Mouse (Mus musculus) embryonic facial prominence, embryonic 11.5 days (tissue): ENCODE data around the gene Mfsd12. TPM values are rescaled to one million over a fixed set of nuclear protein-coding genes. Genes with fewer than 3 reads are reported as not detected.

Source experiments
- ATAC-seq: fragments of 200-750 bp; cut with Nextera tagmentation; replicated peaks from 2 replicates; pipeline ENCODE4 v1.8.0; 2017; ENCODE audit warnings: low read depth; ENCODE audit not compliant: insufficient number of reproducible peaks, low FRiP score, low TSS enrichment
- DNase-seq: peaks from one replicate; pipeline ENCODE4 v3.0.0-alpha.2; 2015; ENCODE audit warnings: low spot score
- H3K27ac ChIP-seq: fragments of 300-500 bp; sonication (generic); replicated peaks from 2 replicates; pipeline ENCODE4 v1.5.1; 2014; ENCODE audit warnings: mild to moderate bottlenecking, low read depth, low read length, control low read depth
- H3K27me3 ChIP-seq: fragments of 300-500 bp; sonication (generic); 2 replicates; pipeline ENCODE4 v1.6.1; 2014; ENCODE audit warnings: mild to moderate bottlenecking, low read length, moderate library complexity, mixed read lengths; ENCODE audit not compliant: control insufficient read depth, insufficient read depth
- H3K36me3 ChIP-seq: fragments of 300-500 bp; sonication (generic); replicated peaks from 2 replicates; pipeline ENCODE4 v1.6.1; 2014; ENCODE audit warnings: low read depth, mild to moderate bottlenecking, low read length, moderate library complexity, mixed read lengths; ENCODE audit not compliant: control insufficient read depth, insufficient read depth
- H3K4me1 ChIP-seq: fragments of 300-500 bp; sonication (generic); 2 replicates; pipeline ENCODE4 v1.6.1; 2014; ENCODE audit warnings: low read length, mixed read lengths; ENCODE audit not compliant: control insufficient read depth, insufficient read depth
- H3K4me2 ChIP-seq: fragments of 300-500 bp; sonication (generic); 2 replicates; pipeline ENCODE4 v1.6.1; 2014; ENCODE audit warnings: low read depth, mild to moderate bottlenecking, control low read depth, low read length, moderate library complexity
- H3K4me3 ChIP-seq: fragments of 300-500 bp; sonication (generic); 2 replicates; pipeline ENCODE4 v1.5.1; 2014; ENCODE audit warnings: low read depth, low read length, control low read depth
- H3K9ac ChIP-seq: fragments of 300-500 bp; sonication (generic); replicated peaks from 2 replicates; pipeline ENCODE4 v1.6.1; 2014; ENCODE audit warnings: mild to moderate bottlenecking, control low read depth, low read length
- H3K9me3 ChIP-seq: fragments of 300-500 bp; sonication (generic); replicated peaks from 2 replicates; pipeline ENCODE4 v1.6.1; 2016; ENCODE audit warnings: mild to moderate bottlenecking, low read length, inconsistent platforms, mixed read lengths; ENCODE audit not compliant: control insufficient read depth
- WGBS: fragments of 180-500 bp; shearing (Covaris S2); extraction: QIAGEN DNeasy Blood & Tissue Kit; methylation state at CpG from one replicate; pipeline ENCODE4 v1.1.7; 2014; 5-methylcytosine and 5-hydroxymethylcytosine counted together
- polyA plus RNA-seq: library from polyadenylated mRNA; unstranded; fragments of >200 nt; fragmentation: Nextera tagmentation; extraction: Ambion mirVana; gene quantifications from 2 replicates; pipeline ENCODE4 v1.2.1, GENCODE M21; 2014

Mfsd12 gene
- polyA plus RNA-seq, 1 experiment from 2014 or later, result 4.0 TPM

- Histone ChIP-seq H3K4me1 (peaks cover 6% of the 10 kb centered on the region), H3K4me2 (no peak overlapping the region), H3K4me3 (peak overlapping the region; percentile 96; the same call in 1 of the 2 replicates), H3K27me3 (no peaks in the 10 kb centered on the region), H3K27ac (no peak overlapping the region), H3K9me3 (no peaks in the 10 kb centered on the region), H3K36me3 (peaks cover 7% of the 10 kb centered on the region), H3K9ac (no peak overlapping the region; the same call in 1 of the 2 replicates)
- ATAC-seq, result no peak
- DNase-seq, result no peak
- WGBS, result 93% methylated on average over 13 of the region's 13 CpGs
Observed at GRCm38 (mm10) chr10:81318589-81319329, 38.5 kb upstream of the Mfsd12 start.

DNA sequence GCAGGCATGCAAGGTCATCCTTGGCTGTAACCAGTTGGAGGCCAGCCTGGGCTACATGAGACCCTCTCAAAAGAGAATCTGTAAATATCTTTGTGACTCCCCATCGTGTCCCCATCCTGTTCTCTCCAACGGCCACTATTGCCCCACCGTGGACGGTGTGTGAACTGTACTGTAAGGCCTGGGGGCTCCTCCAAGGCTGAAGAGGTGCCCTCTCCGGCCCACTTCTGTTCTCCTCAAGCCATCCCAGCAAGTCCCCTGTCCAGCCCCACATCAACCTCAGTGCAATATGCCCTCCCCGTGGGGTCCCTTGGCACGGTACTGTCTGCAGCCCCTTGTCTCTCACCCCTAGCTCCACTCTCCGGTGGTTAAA lies 38.0 kb upstream of the Mfsd12 start:
- Histone ChIP-seq H3K27ac (peak overlapping the region; percentile 54; the same call in 1 of the 2 replicates), H3K4me3 (peak overlapping the region; percentile 96), H3K9ac (peak overlapping the region; percentile 59), H3K4me2 (peak overlapping the region; percentile 53), H3K4me1 (peaks cover 6% of the 10 kb centered on the region), H3K36me3 (peaks cover 9% of the 10 kb centered on the region), H3K27me3 (no peaks in the 10 kb centered on the region), H3K9me3 (no peaks in the 10 kb centered on the region)
- 31% methylated on average over 8 of the region's 8 CpGs for whole genome bisulfite sequencing
- ATAC-seq (no peak), DNase-seq (no peak)

DNA sequence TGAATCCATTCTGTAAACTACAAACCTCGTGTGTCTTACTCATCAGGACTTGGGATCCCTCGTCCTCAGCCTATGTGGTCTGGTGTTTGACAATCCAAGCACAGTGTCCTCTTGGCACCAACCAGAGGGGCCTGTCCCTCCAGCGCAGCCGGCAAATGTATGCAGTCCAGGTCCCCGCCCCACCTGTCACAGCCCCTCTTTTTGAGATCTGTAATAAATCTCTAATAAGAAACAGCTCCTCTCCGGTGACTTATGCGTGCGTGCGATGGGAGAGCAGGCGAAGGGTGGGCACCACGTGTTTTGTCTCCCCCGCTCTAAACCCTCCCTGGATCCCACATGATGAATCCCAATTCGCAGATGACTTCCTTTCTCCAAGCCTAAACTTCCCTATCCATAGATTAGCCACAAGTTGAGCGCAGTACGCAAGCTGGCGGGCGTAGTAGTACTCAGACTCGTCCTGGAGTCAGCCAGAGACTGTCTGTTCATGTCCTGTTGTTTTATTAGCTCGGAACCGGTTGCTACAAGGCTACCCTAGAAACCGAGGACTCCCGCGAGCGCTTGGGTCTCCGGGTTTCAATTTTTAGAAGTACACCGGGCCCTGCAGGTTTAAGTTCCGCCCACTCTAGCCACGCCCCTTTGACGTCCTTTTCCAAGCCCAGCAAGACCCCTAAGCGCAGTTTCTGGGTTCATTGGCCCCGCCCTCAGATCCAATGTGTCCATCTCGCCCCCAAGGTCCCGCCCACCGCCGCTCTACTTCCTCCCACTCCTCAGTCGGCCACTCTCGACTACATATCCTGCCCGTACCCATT lies 37.3 kb upstream of the Mfsd12 start:
- Histone ChIP-seq H3K27me3 (no peaks in the 10 kb centered on the region), H3K27ac (peak overlapping the region; percentile 68; the same call in 1 of the 2 replicates), H3K4me2 (peak overlapping the region; percentile 53), H3K9me3 (no peaks in the 10 kb centered on the region), H3K36me3 (peaks cover 10% of the 10 kb centered on the region), H3K9ac (peak overlapping the region; percentile 59), H3K4me1 (peaks cover 6% of the 10 kb centered on the region), H3K4me3 (peak overlapping the region; percentile 96)
- DNase-seq (peak; percentile 99), ATAC-seq (peak; percentile 5; the same call in 1 of the 2 replicates)
- WGBS, result 2% methylated on average over 38 of the region's 38 CpGs

- H3K9me3 ChIP-seq, result no peaks in the 10 kb centered on the region
- peaks cover 15% of the 10 kb centered on the region for H3K36me3 ChIP-seq
- peak within 1 kb of the TSS; percentile 96 for H3K4me3 ChIP-seq
- ATAC-seq, result peak; percentile 87
- no peaks in the 10 kb centered on the region for H3K27me3 ChIP-seq
- H3K4me2 ChIP-seq, result peak within 1 kb of the TSS; percentile 81
- H3K9ac ChIP-seq, result peak within 1 kb of the TSS; percentile 85
- H3K4me1 ChIP-seq, result peaks cover 6% of the 10 kb centered on the region
- peak; percentile 100 for DNase-seq
- H3K27ac ChIP-seq, result peak within 1 kb of the TSS; percentile 68
- WGBS, result under 1% methylated on average over 68 of the region's 68 CpGs
Observed at GRCm38 (mm10) chr10:81320550-81321347, 36.5 kb upstream of the Mfsd12 start, which contains the start of gene Cactin. TSS of gene Cactin (plus strand) at chr10:81321103.

DNA sequence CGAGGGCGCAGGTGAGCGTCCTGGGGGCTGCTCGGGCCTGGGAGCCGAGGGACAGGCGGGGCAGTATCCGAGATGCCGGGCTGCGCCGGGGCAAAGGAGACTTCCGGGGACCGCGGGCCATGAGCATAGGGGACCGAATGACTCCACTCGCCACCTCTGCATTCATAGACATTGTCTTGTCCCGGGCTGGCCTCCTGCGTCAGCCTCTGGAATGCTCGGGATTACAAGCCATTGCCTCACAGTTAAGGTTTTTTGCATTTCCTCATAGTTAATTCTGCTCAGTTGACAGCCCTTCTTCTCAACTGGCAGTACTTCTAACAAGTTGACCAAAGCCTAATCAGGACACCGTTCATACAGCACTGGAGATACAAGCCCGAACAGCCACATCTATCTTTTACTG lies 35.9 kb upstream of the Mfsd12 start:
- ATAC-seq, result 0 out of 2 replicates have a peak, but pooled peaks have one; percentile 0
- Histone ChIP-seq H3K9ac (peak overlapping the region; percentile 85), H3K4me2 (peak overlapping the region; percentile 81), H3K4me3 (peak overlapping the region; percentile 96), H3K27ac (peak overlapping the region; percentile 59), H3K9me3 (no peaks in the 10 kb centered on the region), H3K4me1 (peaks cover 6% of the 10 kb centered on the region), H3K36me3 (peaks cover 21% of the 10 kb centered on the region), H3K27me3 (no peaks in the 10 kb centered on the region)
- no peak for DNase-seq
- 3% methylated on average over 20 of the region's 20 CpGs for WGBS

GRCm38 (mm10) chr10:81322444-81322843 lies 34.8 kb upstream of the Mfsd12 start:
- H3K4me3 ChIP-seq, result no peak overlapping the region
- 95% methylated on average over 27 of the region's 27 CpGs for WGBS
- no peak overlapping the region for H3K9ac ChIP-seq
- H3K27me3 ChIP-seq, result no peaks in the 10 kb centered on the region
- H3K4me1 ChIP-seq, result peaks cover 6% of the 10 kb centered on the region
- ATAC-seq, result no peak
- no peak overlapping the region for H3K4me2 ChIP-seq
- H3K9me3 ChIP-seq, result no peaks in the 10 kb centered on the region
- H3K27ac ChIP-seq, result no peak overlapping the region
- H3K36me3 ChIP-seq, result peaks cover 27% of the 10 kb centered on the region
- no peak for DNase-seq

GRCm38 (mm10) chr10:81323141-81323775 lies 34.0 kb upstream of the Mfsd12 start:
- H3K27ac ChIP-seq, result no peak overlapping the region
- no peak overlapping the region for H3K4me3 ChIP-seq
- 95% methylated on average over 23 of the region's 23 CpGs for WGBS
- H3K9me3 ChIP-seq, result no peaks in the 10 kb centered on the region
- no peaks in the 10 kb centered on the region for H3K27me3 ChIP-seq
- no peak for ATAC-seq
- H3K36me3 ChIP-seq, result peaks cover 27% of the 10 kb centered on the region
- H3K4me1 ChIP-seq, result peaks cover 6% of the 10 kb centered on the region
- no peak for DNase-seq
- no peak overlapping the region for H3K4me2 ChIP-seq
- no peak overlapping the region for H3K9ac ChIP-seq
